Mouse (Mus musculus) hematopoietic stem cell, adult 5-6 weeks (primary cell): Measurements from ENCODE around the gene Kcnh1. TPM values are rescaled to one million over a fixed set of nuclear protein-coding genes. Genes with fewer than 3 reads are reported as not detected.

Source experiments
- ATAC-seq, 2 experiments: fragments of 125-278 bp in 1 of 2; replicated peaks in 1 of 2; 2 replicates each; pipeline ENCODE4 v1.8.0; 2016 to 2017; ENCODE audit warnings: inconsistent platforms in 2 of 2, mild to moderate bottlenecking in 2 of 2, moderate number of reproducible peaks in 2 of 2, low read depth in 1 of 2, moderate TSS enrichment in 1 of 2; ENCODE audit not compliant: low FRiP score in 2 of 2, poor library complexity in 2 of 2, severe bottlenecking in 2 of 2, insufficient read depth in 1 of 2, low TSS enrichment in 1 of 2
- total RNA-seq: library from RNA; stranded (forward); fragments of 172-1452, 232-1000 nt; gene quantifications from 2 replicates; pipeline ENCODE4 v1.2.3, GENCODE M21; 2017

The Kcnh1 gene
- total RNA-seq, 1 experiment from 2014 or later, result not detected

DNA sequence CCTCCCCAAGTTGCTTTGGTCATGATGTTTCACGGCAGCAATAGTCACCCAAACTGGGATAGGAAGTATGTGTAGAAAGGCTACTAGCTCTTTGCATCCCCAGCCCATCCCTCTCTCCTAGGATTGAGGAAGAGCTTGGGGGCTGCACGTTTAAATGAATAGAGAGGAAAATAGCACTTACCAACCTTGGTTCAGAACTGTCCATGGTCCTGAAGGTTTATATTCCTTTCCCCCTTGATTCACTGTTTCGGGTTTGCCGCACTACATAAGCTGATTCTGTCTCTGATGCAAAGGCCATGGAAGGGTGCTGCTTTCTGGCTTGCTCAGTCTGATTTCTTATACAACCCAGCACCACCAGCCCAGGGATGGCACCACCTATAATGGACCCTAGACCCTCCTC lies 281.8 kb downstream of the Kcnh1 start:
- no peak for ATAC-seq

DNA sequence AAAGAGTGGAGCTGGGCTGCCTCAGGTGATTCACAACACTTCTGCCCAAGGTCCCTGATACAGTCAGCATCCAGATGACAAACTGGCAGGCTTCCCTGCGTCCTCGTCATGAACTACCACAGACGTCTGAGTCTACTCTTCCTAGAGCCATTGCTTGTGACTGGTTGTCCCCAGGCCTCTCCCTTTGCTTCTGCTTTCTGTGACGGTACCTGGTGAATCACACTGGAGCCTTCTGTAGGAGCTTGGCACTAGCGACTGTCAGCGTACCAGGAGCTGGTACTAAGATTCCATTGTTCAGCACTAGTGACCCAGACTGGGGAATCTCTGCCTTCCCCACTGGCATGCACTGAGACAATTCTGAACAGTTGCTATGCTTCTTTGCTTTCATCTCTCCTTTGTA lies 282.6 kb downstream of the Kcnh1 start:
- ATAC-seq, result no peak

DNA sequence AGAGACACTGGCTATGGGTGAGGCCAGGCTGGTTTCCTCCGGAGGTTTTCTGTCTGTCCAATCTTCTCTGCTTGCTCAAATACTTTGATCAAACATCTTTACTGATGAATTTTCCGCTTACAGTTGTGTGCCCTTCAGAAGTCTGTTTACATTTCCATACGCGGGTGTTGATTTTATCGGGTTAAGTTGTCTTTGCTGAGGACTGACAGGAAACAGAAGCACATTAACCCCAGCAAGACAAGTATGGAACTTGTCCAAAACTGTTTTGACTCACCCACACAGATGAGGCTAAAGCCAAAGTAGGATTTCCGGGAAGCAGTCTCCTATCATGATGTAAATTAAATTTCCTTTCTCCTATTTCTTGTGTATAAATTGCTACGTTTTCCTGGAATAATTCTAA lies 286.1 kb downstream of the Kcnh1 start:
- no peak for ATAC-seq

DNA sequence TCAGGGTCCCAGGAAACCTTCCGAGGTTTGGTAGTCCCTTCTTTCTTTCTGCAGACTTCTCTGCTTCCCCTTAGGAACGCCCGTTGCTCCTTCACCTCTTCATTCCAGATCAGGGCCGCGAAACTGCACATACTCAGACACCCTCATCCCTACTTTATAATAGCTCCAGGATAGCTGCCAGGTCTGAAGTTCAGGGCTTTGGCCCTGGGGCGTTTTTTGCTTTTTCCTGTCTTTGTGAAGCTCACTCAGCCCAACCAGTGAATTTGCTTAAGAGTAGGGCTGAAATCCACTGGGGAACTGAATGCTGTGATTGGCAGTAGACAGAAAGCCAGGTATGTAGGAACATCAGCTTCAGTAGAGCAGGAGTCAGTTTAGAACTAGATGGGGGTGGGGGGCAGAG lies 287.0 kb downstream of the Kcnh1 start:
- ATAC-seq, result no peak

DNA sequence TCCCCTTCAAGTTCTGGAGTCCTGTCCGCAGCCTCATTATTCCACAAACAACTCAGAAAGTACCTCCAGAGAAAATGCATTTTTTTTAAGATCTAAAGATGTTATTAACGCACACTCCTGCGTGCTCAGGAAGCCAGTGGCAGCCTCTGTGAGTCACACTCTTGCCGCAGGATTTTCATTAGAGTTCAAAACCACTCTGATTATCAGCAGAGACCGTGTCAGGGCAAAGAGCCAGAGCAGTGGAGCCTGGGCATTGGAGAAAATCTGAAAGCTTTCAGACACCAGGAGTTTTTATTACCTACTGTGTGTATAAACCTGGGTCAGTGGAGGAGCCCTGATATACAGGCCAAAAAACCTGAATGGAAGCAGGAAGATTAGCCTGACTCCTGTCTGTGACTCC lies 287.6 kb downstream of the Kcnh1 start:
- no peak for ATAC-seq

DNA sequence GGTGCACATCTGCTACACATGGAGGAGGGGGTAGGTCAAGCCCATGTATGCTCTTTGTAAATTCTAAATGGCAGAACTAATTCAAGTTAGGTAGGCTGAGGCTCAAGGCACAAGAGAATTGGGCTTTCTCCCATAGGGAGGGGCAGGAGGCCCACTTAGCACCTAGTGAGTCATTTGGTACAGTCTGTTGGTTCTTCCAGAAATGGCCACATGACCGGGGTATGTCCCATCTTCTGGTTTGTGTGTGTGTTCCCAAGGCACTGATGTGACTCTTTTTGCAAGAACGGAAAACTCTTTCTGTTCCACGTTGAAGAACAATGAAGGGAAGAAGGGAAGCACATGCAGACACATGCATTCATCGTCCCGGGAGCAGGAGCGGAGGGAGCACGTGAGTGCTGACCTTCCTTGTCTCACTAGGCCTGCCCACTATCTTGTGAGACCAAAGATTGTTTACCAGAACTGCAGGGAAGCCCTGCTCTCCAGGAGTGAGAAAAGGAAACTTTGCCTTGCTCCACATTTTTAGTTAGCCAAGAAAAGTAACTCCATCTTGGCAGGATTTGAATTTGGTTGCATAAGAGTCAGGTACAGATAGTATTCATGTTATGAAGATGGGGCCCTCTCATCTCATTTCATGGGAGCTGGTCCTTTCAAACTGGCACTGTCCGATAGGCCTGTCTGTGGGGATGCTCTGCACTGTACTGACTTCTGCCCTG lies 289.7 kb downstream of the Kcnh1 start:
- ATAC-seq, result no peak

DNA sequence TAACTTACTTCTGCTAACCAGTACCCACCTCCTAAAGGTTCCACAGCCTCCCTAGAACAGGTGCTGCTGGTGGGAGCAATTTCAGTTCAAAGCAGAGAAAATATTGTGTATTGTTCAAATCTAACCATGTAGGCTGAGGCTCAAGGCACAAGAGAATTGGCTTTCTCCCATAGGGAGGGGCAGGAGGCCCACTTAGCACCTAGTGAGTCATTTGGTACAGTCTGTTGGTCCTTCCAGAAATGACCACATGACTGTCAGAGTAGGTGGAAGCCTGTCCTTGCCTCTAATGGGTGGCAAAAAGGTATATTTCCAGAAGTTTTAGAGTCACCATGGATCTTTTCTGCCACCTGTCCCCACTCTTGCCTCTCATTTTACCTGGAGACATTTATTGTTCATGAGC lies 290.9 kb downstream of the Kcnh1 start:
- no peak for ATAC-seq

DNA sequence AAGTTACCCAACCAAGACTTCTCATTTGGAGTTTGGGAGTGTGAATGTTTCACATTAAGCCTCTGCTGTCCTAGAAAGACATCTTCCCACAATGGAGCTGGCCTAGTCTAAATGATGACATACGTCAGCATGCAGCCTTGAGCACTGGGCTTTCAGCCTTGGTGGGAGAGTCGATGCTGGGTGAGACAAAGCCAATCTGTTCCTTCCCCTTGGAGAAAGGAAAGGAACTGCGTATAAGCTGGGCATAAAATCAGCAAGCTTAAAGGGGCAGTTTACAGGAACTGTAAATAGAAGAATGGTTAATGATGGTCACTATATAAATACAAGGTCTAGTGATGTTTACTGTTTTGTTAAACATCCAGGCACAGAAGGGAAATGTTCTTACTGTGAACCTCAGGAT lies 294.5 kb downstream of the Kcnh1 start:
- ATAC-seq, result no peak

DNA sequence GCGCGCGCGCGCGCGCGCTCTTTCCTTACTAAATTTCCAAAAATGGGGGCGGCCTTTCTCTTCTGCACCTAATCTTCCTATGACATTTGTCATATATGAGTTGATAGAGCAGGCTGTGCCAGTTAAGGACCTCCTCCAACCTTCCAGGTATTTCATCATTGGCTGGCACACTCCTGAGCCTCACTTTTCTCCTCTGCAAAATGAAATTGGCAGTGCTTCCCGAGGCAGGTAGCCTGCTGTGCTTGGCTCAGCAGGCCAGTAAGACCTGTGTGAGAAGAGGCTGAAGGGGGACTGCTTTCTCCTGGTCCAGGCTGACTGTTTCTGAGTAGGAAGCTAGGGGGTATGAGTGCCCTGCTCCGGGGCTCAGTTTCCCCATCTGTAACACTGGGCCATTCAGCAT lies 297.0 kb downstream of the Kcnh1 start:
- no peak for ATAC-seq

DNA sequence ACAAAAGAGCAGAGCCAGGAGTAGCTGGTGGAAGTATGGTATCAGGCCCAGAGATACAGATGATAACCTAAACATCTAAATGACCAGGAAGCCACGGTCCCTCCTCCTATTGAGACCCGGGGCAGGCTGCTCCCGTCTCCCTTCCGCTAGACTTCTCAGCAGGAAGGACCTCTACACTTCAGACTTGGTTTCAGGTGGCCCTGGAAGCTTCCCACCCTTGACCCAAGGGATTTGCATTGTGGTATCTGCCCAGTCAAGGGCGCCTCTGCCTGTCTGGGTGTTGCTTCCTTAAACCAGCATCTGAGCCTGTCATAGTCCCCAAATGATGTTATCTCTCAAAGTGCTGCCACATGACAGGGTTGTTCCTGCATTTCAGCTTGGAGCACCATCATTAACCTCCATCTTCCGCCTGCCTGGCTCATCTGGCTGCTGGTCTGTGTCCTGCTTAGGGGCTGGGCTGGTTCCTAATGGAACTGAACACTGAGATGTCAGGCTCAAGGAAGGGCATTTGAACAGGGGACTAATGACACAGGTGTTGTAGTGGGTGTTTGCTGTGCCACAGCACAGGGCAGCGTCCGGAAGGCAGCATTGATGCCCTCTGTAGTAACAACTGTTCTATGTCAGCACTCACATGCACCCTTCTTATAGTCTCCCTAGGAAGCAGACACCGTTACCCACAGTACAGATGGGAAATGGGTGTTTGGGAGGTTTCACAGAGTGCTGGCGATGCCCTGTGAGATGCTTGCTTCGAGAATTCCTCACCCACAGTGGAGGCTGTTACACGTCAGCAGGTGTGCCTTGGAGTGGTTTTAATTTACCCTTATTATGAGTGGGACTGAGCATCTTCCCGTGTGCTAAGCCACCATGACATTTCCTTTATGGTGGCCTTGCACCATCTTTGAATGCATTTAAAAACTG lies 299.6 kb downstream of the Kcnh1 start:
- ATAC-seq, result no peak

DNA sequence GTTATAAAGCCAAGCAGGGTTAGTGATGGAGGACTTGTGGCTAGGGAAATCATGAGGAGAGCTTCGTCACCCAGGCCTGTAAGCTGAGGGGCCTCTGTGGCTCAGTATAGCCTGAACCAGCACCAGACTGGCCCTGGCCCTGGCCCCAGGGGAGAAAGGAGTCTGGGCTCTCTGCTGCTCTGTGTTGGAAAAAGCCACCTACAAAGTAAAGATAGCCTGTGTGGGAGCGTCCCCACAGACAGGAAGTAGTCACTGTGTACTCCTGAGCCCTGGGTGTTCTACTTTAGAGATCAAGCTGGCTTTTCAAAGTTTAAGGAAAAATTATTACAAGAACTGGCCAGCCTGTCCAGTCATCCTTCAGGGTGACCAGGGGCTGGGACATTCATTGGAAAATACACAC lies 306.9 kb downstream of the Kcnh1 start:
- no peak for ATAC-seq

DNA sequence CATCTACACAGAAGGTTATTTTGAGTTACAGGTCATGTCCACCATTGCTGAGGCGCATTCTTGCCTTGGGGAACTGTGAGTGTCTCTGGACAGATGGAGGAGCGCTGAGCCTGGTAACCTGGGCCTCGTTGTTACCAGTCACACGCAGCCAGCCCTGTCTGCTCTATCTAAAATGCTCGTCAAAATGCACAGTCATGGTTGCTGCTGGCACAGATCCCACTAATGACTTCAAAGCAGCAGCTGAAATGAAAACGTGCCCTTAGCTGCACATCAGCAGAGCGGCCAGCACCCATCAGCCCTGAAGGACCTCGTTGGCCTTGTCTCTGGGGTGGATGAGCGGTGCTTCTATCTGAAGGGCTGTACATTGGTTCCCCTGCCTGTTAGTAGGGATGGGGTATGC lies 311.4 kb downstream of the Kcnh1 start:
- peak in 1 of 2 experiments; percentile 46; a peak in 2 of 4 replicates for ATAC-seq

DNA sequence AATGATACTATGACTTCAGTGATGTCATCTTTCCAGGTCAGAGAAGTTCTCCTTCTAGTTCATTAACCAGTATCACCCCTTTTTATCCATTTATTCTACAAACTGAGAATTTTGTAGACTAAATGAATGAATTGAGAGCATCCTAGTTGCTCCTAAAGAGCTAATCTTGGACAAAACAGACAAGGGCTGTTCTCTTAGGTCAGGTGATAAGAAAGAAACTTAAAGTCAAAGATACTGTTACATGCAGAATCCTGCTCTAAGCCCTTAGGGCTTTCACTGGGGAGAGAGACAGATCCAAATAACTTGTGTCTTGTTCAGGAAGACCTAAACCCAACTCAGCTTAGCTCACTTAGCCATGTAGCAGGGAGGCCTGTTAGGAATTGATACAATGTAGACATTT lies 312.3 kb downstream of the Kcnh1 start:
- no peak for ATAC-seq

DNA sequence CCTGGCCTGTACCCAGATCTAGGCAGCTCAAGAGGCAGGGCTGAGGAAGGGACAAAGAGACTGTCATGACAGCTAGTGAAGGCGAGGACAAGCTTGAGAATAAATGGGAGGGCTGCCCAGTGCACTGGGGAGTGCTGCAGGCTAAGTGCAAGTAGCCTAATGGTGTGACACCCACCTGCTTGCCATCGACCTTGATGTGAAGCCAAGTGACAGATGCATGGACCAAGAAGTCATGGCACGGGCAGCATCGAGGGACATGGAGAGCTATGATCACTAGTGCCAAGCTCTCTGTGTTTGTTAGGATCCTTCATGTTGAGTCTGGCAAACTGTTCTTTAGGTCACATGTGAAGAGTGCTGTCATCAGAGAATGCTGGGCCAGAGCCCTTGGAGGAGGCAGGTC lies 313.1 kb downstream of the Kcnh1 start:
- ATAC-seq, result no peak

DNA sequence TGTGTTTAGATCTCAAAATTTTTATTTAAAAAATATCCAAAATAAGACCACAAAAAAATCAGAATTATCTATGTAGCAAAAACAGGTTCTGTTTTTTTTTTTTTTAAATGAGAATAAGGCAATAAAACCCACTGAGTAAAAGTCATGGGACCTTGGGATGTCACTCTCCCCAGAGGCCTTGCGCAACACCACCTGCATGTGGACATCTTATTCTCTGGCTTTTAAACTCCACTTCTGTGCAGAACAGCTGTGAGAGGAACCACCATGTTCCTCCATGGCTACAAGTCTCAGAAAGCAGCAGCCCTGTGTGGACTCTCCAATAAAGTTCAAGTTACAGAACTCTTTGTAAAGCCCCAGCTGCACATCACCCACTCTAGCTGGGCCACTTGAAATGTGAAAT lies 322.2 kb downstream of the Kcnh1 start:
- no peak for ATAC-seq

DNA sequence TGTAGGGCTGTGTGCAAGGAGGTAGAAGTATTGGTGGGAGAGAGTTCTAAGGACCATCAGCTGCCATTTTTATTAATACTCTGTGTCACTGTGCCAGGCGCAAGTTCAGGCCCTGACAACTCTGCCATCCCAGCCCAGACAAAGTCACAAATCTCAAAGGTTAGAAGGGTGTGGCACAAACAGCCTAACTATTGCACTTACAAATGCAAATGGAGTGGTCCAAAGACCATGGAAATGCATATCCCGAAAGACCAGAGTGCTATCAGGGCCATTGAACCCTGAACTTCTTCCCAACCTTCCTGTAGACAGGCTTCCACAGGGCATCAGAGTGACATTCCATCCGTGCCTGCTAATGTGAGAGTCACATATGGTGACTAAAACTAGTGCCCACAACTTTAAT lies 324.8 kb downstream of the Kcnh1 start:
- no peak for ATAC-seq

DNA sequence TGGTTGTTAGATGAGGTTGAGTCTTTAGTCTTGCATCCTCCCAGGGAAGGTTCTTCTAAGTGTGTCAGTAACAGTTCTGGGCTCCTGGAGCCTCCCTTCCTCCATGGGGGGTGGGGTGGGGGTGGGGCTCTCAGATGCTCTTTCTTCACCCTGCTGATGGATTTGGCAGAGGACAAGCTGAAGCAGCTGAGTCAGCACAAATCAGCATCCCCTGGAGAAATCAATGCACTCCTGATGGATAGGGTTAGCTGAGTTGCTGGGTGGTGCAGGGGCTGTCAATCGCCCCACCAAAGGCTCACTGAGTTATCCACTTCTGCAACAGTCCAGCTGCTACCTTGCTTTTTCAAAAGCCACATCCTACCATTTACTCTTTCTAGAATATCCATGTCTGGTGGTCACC lies 329.1 kb downstream of the Kcnh1 start:
- no peak for ATAC-seq

DNA sequence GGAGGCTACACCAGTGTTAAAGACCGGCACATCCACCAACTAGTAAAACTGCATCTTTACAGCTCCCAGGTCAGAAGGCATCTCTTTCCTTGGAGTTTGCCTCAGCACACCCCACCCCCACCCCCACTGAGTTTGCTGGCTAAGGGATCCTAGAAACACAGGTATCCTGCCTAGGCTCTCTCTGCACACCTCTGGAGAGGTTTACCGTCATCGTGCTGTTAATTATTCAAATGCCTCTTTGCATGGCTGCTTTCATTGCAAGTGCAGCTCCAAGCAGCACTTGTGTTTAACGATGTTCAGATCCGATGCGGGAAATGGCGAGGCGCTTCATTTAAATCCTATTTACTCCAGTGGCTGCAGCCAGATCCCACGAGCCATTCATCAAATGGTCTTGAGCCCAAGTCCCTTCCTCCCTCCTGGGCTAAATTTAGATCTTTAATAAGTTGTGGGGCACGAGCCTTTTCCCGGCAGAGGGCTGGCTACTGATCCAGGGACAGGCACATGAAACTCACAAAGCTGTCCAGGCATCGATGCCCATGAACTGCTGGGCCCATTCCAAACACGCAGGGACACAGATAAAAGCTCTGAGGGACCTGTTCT lies 330.4 kb downstream of the Kcnh1 start:
- no peak for ATAC-seq
